Mouse (Mus musculus) liver, embryonic 14.5 days (tissue): Measurements from ENCODE around the gene Vcam1.

ENCODE experiments used
- CTCF ChIP-seq: IDR thresholded peaks from 2 replicates; pipeline ENCODE4 v1.5.1; 2016; ENCODE audit warnings: antibody characterized with exemption, low read depth, control low read depth
- EP300 ChIP-seq: IDR thresholded peaks from 2 replicates; pipeline ENCODE4 v1.6.1; 2016; ENCODE audit warnings: antibody characterized with exemption, low read depth

DNA sequence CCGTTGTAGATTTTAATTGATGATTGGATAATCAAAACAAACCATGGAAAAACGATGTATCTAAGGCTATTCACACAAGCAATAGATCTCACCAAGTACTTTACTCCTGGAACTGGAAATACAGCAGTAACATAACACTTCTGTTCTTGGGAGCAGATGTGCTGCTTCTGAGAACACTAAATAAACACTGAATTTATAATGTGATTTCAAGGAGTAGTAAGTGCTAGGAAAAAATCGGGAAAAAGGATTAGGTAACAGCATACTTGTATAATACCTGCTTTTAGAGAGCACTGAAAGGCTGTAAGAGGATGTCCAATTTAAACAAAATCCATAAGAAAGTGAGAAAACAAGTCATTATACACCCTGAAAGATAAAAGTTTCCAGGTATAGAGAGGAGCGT is 43.5 kb downstream of the Vcam1 start:
- TF ChIP-seq CTCF (no peak), EP300 (no peak)
